Mouse (Mus musculus) adrenal gland, postnatal 14 days (tissue): ENCODE measurements around the gene Aven. TPM values are rescaled to one million over a fixed set of nuclear protein-coding genes. Genes with fewer than 3 reads are reported as not detected.

Source experiments
- DNase-seq: peaks from one replicate; pipeline ENCODE4 v3.0.0; 2021; ENCODE audit warnings: mixed read lengths
- microRNA-seq, 2 experiments: library from miRNA; unstranded; fragments of <30 nt; microRNA quantifications; one replicate each; pipeline ENCODE4 v1.2.0; 2021
- total RNA-seq: library from RNA; stranded (reverse); gene quantifications from 2 replicates; pipeline ENCODE4 v1.2.3, GENCODE M21; 2021

The Aven gene
- total RNA-seq, 1 experiment from 2014 or later, result 15.3 TPM

- DNase-seq, result no peak
Observed at GRCm38 (mm10) chr2:112676175-112676574, 183.4 kb downstream of the Aven start.

- no peak for DNase-seq
Observed at GRCm38 (mm10) chr2:112676721-112677120, 184.0 kb downstream of the Aven start.

GRCm38 (mm10) chr2:112677246-112677645, 184.5 kb downstream of the Aven start:
- no peak for DNase-seq

- no peak for DNase-seq
Observed at GRCm38 (mm10) chr2:112681817-112682216, 189.1 kb downstream of the Aven start.

Small RNA genes lying within 50 kb of the gene (microRNA-seq; reads per million reads assigned to microRNA genes)
- gene Gm44374, result 0 reads per million in 2 experiments

Other genes with a start within 250 kb of the Aven start
- not detected in 2 replicates for gene Nutm1, start 233.7 kb upstream of the Aven start, total RNA-seq
- gene Nop10, start 231.0 kb upstream of the Aven start, total RNA-seq, result 128 and 139 TPM in 2 replicates
- 35.0 and 48.5 TPM in 2 replicates for gene Slc12a6, start 227.1 kb upstream of the Aven start, total RNA-seq
- gene Gm21985, start 226.7 kb upstream of the Aven start, total RNA-seq, result not detected in 2 replicates
- 86.8 and 89.1 TPM in 2 replicates for gene Emc4, start 124.9 kb upstream of the Aven start, total RNA-seq
- 12.3 and 12.4 TPM in 2 replicates for gene Katnbl1, start 113.8 kb upstream of the Aven start, total RNA-seq
- gene Emc7, start 38.0 kb upstream of the Aven start, total RNA-seq, result 25.1 and 25.5 TPM in 2 replicates
- gene Chrm5, start 12.2 kb upstream of the Aven start, total RNA-seq, result not detected in 2 replicates